In genomic region chr14:58124625-58125024, GRCm38 (mm10) we compare ENCODE assay signal across 28 mouse cellular contexts. TPM values are rescaled to one million over a fixed set of nuclear protein-coding genes. Genes with fewer than 3 reads are reported as not detected.
A peak's percentile ranks its signal among the peaks of the same experiment; 100 is the strongest.
DNase-seq lines count a peak whose midpoint lies in the region; ATAC-seq and TF ChIP-seq lines count a peak whose summit lies in the region.
"Had no signal": no experiment of that assay in that cellular context is flagged by ENCODE, and none has a peak within 500 bp of the region (broad histone marks: within the 10 kb centered on the region; RNA-seq: fewer than 3 reads in every experiment).

No protein-coding gene starts in this region.

- H3K4me2 ChIP-seq in heart, embryonic 12.5 days, result no peak overlapping the region
- H3K4me2 ChIP-seq in kidney, embryonic 14.5 days (replicated peaks; ENCODE audit: low read depth, low read length), result no peak overlapping the region
- no peak overlapping the region for H3K4me2 ChIP-seq in CH12.LX (ENCODE audit: insufficient read depth, low read depth, poor library complexity, severe bottlenecking)
- no peak overlapping the region for H3K4me2 ChIP-seq in stomach, postnatal 0 days (replicated peaks; ENCODE audit: low read depth)
- H3K4me2 ChIP-seq: embryonic facial prominence, embryonic 13.5 days; embryonic facial prominence, embryonic 15.5 days; forebrain, embryonic 12.5 days had no signal

- H3K9ac ChIP-seq in heart, embryonic 12.5 days, result no peak overlapping the region
- no peak overlapping the region for H3K9ac ChIP-seq in kidney, embryonic 14.5 days (ENCODE audit: low read depth, low read length)
- no peak overlapping the region for H3K9ac ChIP-seq in CH12.LX (ENCODE audit: insufficient read depth, low read depth)
- no peak overlapping the region for H3K9ac ChIP-seq in stomach, postnatal 0 days (ENCODE audit: low read length)
- H3K9ac ChIP-seq: embryonic facial prominence, embryonic 13.5 days; embryonic facial prominence, embryonic 15.5 days; forebrain, embryonic 12.5 days had no signal

- DNase-seq in heart, adult 11 months, result peak; percentile 45
- no peak for DNase-seq in kidney, adult 2 months
- DNase-seq in CH12.LX (ENCODE audit: extremely low read depth), result peak; percentile 12
- DNase-seq in stomach, postnatal 0 days (ENCODE audit: low spot score), result no peak
- DNase-seq in left cerebral cortex, adult 9 months (ENCODE audit: low spot score in 2 of 2), result no peak
- DNase-seq: adrenal gland, adult 8-10 months; adrenal gland, postnatal 14 days; adrenal gland, postnatal 36 days; B cell, adult 2 months; cerebellum, adult 11-12 months; cerebellum, adult 2 months; cerebellum, adult 9-10 months; cerebellum, postnatal 10 days; cerebellum, postnatal 25 days; embryo, embryonic 11 days had no signal

- dilution Hi-C loops in CH12.LX (cut with MboI; ENCODE audit: extremely low pct_ligation_motif_present, extremely low pct_unique_long_range_greater_than_20kb, low sequenced_read_pairs), result no loop called here

- in situ Hi-C loops in CH12.LX (cut with MboI; ENCODE audit: low pct_ligation_motif_present, low pct_unique_long_range_greater_than_20kb, low sequenced_read_pairs), result no loop called here

- no peaks in the 10 kb centered on the region for H3K79me2 ChIP-seq in CH12.LX (replicated peaks; ENCODE audit: control insufficient read depth, extremely low read depth, insufficient read depth, poor library complexity, severe bottlenecking)

- no peak for TF ChIP-seq POLR2A in kidney, adult 2 months (IDR thresholded peaks at IDR 0.05; ENCODE audit: low read depth, low read length)
- no peak for TF ChIP-seq POLR2A in CH12.LX (IDR thresholded peaks at IDR 0.05; ENCODE audit: low read depth, low read length)

- TF ChIP-seq RAD21 in CH12.LX (IDR thresholded peaks at IDR 0.05; ENCODE audit: low read depth, low read length), result peak; percentile 40

- no peak for ATAC-seq in heart, embryonic 12.5 days (ENCODE audit: insufficient number of reproducible peaks, low FRiP score)
- no peak for ATAC-seq in kidney, embryonic 14.5 days (ENCODE audit: low FRiP score, low TSS enrichment)
- ATAC-seq in stomach, postnatal 0 days (ENCODE audit: low FRiP score, low TSS enrichment), result no peak
- ATAC-seq: activated CD4-positive, CD25-positive, alpha-beta regulatory T cell, adult 4 months; CD4-positive, CD25-positive, alpha-beta regulatory T cell, adult 4 months; forebrain, embryonic 14.5 days; forebrain, embryonic 16.5 days had no signal

- H3K4me1 ChIP-seq in heart, embryonic 12.5 days (replicated peaks), result no peaks in the 10 kb centered on the region
- no peaks in the 10 kb centered on the region for H3K4me1 ChIP-seq in kidney, adult 2 months (ENCODE audit: control insufficient read depth, insufficient read depth, low read length)
- H3K4me1 ChIP-seq in kidney, embryonic 14.5 days (ENCODE audit: control insufficient read depth, insufficient read depth, low read length), result no peaks in the 10 kb centered on the region
- no peaks in the 10 kb centered on the region for H3K4me1 ChIP-seq in CH12.LX (ENCODE audit: control insufficient read depth in 1 of 2, insufficient read depth in 2 of 2)
- H3K4me1 ChIP-seq in stomach, postnatal 0 days (replicated peaks; ENCODE audit: control insufficient read depth, insufficient read depth), result no peaks in the 10 kb centered on the region
- H3K4me1 ChIP-seq: embryonic facial prominence, embryonic 13.5 days; embryonic facial prominence, embryonic 15.5 days; forebrain, embryonic 10.5 days; forebrain, embryonic 12.5 days had no signal

- peak; percentile 17; the same call in 1 of the 2 replicates for TF ChIP-seq CTCF in kidney, adult 2 months (conservative IDR thresholded peaks at IDR 0.05; ENCODE audit: insufficient read depth, insufficient read length, low read depth, low read length)
- peak in 1 of 2 experiments; percentile 61; a peak in 2 of 4 replicates for TF ChIP-seq CTCF in CH12.LX (conservative IDR thresholded peaks at IDR 0.05 in 1 of 2, IDR thresholded peaks at IDR 0.05 in 1 of 2; ENCODE audit: low read depth in 2 of 2, low read length in 2 of 2)
- TF ChIP-seq CTCF in stomach, postnatal 0 days (IDR thresholded peaks at IDR 0.05; ENCODE audit: low read depth), result peak; percentile 56

- H3K36me3 ChIP-seq in heart, embryonic 12.5 days, result no peaks in the 10 kb centered on the region
- no peaks in the 10 kb centered on the region for H3K36me3 ChIP-seq in kidney, adult 2 months (ENCODE audit: control insufficient read depth, insufficient read depth, low read length)
- no peaks in the 10 kb centered on the region for H3K36me3 ChIP-seq in kidney, embryonic 14.5 days (ENCODE audit: control insufficient read depth, insufficient read depth, low read length)
- no peaks in the 10 kb centered on the region for H3K36me3 ChIP-seq in CH12.LX (replicated peaks in 1 of 2; ENCODE audit: control insufficient read depth in 1 of 2, insufficient read depth in 1 of 2, low read length in 1 of 2)
- H3K36me3 ChIP-seq in stomach, postnatal 0 days (ENCODE audit: control insufficient read depth, insufficient read depth, low read length), result no peaks in the 10 kb centered on the region
- H3K36me3 ChIP-seq: embryonic facial prominence, embryonic 13.5 days; embryonic facial prominence, embryonic 15.5 days; forebrain, embryonic 10.5 days; forebrain, embryonic 12.5 days had no signal

- no peaks in the 10 kb centered on the region for H3K27me3 ChIP-seq in heart, embryonic 12.5 days (replicated peaks)
- no peaks in the 10 kb centered on the region for H3K27me3 ChIP-seq in kidney, adult 2 months (replicated peaks; ENCODE audit: control insufficient read depth, insufficient read depth, low read length)
- no peaks in the 10 kb centered on the region for H3K27me3 ChIP-seq in kidney, embryonic 14.5 days (ENCODE audit: control insufficient read depth, insufficient read depth, low read length)
- no peaks in the 10 kb centered on the region for H3K27me3 ChIP-seq in CH12.LX (replicated peaks)
- H3K27me3 ChIP-seq in stomach, postnatal 0 days (ENCODE audit: control insufficient read depth, insufficient read depth, low read length), result no peaks in the 10 kb centered on the region
- H3K27me3 ChIP-seq: embryonic facial prominence, embryonic 13.5 days; embryonic facial prominence, embryonic 15.5 days; forebrain, embryonic 12.5 days had no signal

- no peak overlapping the region for H3K27ac ChIP-seq in heart, embryonic 12.5 days (ENCODE audit: poor library complexity, severe bottlenecking)
- H3K27ac ChIP-seq in kidney, adult 2 months (ENCODE audit: insufficient read depth, low read depth, low read length), result no peak overlapping the region
- no peak overlapping the region for H3K27ac ChIP-seq in kidney, embryonic 14.5 days (ENCODE audit: low read depth, low read length)
- no peak overlapping the region for H3K27ac ChIP-seq in CH12.LX (ENCODE audit: insufficient read depth, low read depth)
- H3K27ac ChIP-seq in stomach, postnatal 0 days (replicated peaks), result no peak overlapping the region
- H3K27ac ChIP-seq: embryonic facial prominence, embryonic 13.5 days; embryonic facial prominence, embryonic 15.5 days; forebrain, embryonic 10.5 days; forebrain, embryonic 12.5 days had no signal

- no peak for TF ChIP-seq EP300 in CH12.LX (IDR thresholded peaks at IDR 0.05; ENCODE audit: low read length)
- TF ChIP-seq EP300 in stomach, postnatal 0 days (optimal IDR thresholded peaks at IDR 0.05), result no peak

- no peaks in the 10 kb centered on the region for H3K9me3 ChIP-seq in heart, embryonic 12.5 days (replicated peaks)
- no peaks in the 10 kb centered on the region for H3K9me3 ChIP-seq in kidney, embryonic 14.5 days (ENCODE audit: control insufficient read depth, low read length)
- H3K9me3 ChIP-seq in CH12.LX (replicated peaks; ENCODE audit: low read length), result no peaks in the 10 kb centered on the region
- H3K9me3 ChIP-seq in stomach, postnatal 0 days (ENCODE audit: control insufficient read depth, low read length), result no peaks in the 10 kb centered on the region
- H3K9me3 ChIP-seq: embryonic facial prominence, embryonic 13.5 days; embryonic facial prominence, embryonic 15.5 days; forebrain, embryonic 10.5 days; forebrain, embryonic 12.5 days had no signal

- H3K4me3 ChIP-seq in heart, embryonic 12.5 days, result no peak overlapping the region
- H3K4me3 ChIP-seq in kidney, adult 2 months (ENCODE audit: insufficient read depth, low read depth, low read length), result no peak overlapping the region
- H3K4me3 ChIP-seq in kidney, embryonic 14.5 days (ENCODE audit: low read length), result no peak overlapping the region
- H3K4me3 ChIP-seq in CH12.LX (replicated peaks in 1 of 3; ENCODE audit: low read depth in 2 of 3, low read length in 2 of 3, poor library complexity in 1 of 3), result no peak overlapping the region
- no peak overlapping the region for H3K4me3 ChIP-seq in stomach, postnatal 0 days (ENCODE audit: low read depth, low read length)
- H3K4me3 ChIP-seq: embryonic facial prominence, embryonic 13.5 days; embryonic facial prominence, embryonic 15.5 days; erythroblast, embryonic 14.5 days; forebrain, embryonic 10.5 days; forebrain, embryonic 12.5 days had no signal

TF ChIP-seq in CH12.LX, 34 proteins besides CTCF, POLR2A, EP300 and RAD21:
- TF ChIP-seq PAX5 (IDR thresholded peaks at IDR 0.05; ENCODE audit: low read length) (no peak), SMC3 (IDR thresholded peaks at IDR 0.05; ENCODE audit: low read depth, low read length) (peak; percentile 57)

RNA-seq across cellular contexts. Expression of gene Fgf9, which starts 54.3 kb away (rescaled TPM):
- 8.5 and 10.3 TPM in 2 replicates for polyA plus RNA-seq in heart, embryonic 12.5 days (2016; fragmentation: Nextera tagmentation; extraction: Ambion mirVana)
- 5.3 and 7.1 TPM in 2 replicates for polyA plus RNA-seq in kidney, adult 2 months (2012; rRNA removed)
- 7.1 and 8.5 TPM in 2 replicates for polyA plus RNA-seq in kidney, embryonic 14.5 days (2014; fragmentation: Nextera tagmentation; extraction: Ambion mirVana)
- total RNA-seq in CH12.LX (2012; rRNA removed), result 0.13 TPM in 1 of 2 replicates, not detected in the other
- total RNA-seq in CH12.LX (2014; rRNA removed), result not detected in 2 replicates
- polyA plus RNA-seq in CH12.LX (2012; ENCODE audit: insufficient read length, low read depth), result 0.09 TPM in 1 of 2 replicates, not detected in the other
- 5.9 and 6.3 TPM in 2 replicates for polyA plus RNA-seq in stomach, postnatal 0 days (2015; fragmentation: Nextera tagmentation; extraction: Ambion mirVana)
- total RNA-seq: ES-E14, MEL had no signal
- polyA plus RNA-seq: CD4-positive, CD25-positive, alpha-beta regulatory T cell, adult 4 months; erythroblast, embryonic 14.5 days had no signal

Comparison
In these comparisons a context has a peak if more than half of its experiments do, and no peak if none do; other contexts are left out.
1. DNase-seq: peak in heart, adult 11 months (single experiment) and CH12.LX (single experiment); none in kidney, adult 2 months (single experiment), stomach, postnatal 0 days (single experiment) and left cerebral cortex, adult 9 months (0 of 2).